Mouse (Mus musculus): Measurements from ENCODE around the gene 3300002I08Rik. TPM values are rescaled to one million over a fixed set of nuclear protein-coding genes. Genes with fewer than 3 reads are reported as not detected.
"Not testable (repeated sequence)": the region's sequence is repeated elsewhere in the genome, so short reads cannot be mapped to it uniquely, and the experiment has no call there.

Gene 3300002I08Rik
- polyA plus RNA-seq (2015; fragmentation: Nextera tagmentation; extraction: Ambion mirVana), result 4.6 TPM in 2 replicates

- peak; percentile 82 for DNase-seq (ENCODE audit: low spot score)
Measured at GRCm38 (mm10) chr2:150362113-150362877, at the start of gene 3300002I08Rik. Gene 3300002I08Rik (minus strand): TSS chr2:150362765.

DNA sequence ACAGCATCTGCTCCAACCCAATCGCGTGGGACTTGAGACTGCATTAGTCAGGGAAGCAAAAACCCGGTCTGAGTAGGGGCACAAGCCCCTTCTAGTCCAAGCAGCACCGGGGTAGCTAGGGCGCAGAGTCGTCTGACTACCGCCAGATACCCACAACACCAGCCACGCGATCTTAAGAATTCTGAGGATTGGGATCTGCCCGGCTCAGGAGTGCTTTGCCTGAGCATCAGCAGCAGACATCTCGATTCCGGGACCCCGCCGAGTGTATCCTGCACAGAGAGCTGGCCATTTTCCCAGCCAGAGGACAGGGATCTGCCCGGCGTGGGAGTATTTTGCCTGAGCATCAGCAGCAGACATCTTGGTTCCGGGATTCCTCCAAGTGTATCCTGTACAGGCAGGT lies 49.6 kb upstream of the 3300002I08Rik start:
- not testable (repeated sequence) for DNase-seq (ENCODE audit: low spot score)

DNA sequence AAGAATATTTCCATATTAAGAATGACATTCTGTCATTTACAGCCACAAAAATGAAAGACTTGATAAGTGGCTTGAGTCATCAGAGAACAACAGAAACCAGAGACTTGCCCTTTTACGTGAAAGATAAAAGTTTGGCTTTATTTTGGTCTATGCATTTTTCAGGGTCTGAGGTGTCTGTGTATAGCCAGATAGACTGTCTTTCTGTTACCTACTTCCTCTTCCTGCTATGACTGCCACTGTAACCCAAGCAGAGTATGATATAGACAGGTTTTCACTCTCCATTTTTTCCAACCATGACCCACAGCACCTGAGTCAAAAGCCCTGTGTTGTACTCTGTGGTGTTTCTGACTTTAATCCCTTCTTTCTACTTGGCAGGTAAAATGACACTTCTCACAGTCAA lies 27.6 kb upstream of the 3300002I08Rik start:
- DNase-seq (ENCODE audit: low spot score), result no peak

- not testable (repeated sequence) for DNase-seq (ENCODE audit: low spot score)
Measured at GRCm38 (mm10) chr2:150385553-150386106, 23.1 kb upstream of the 3300002I08Rik start.

GRCm38 (mm10) chr2:150362878-150363229 lies 289 bp upstream of the 3300002I08Rik start:
- no peak for DNase-seq (ENCODE audit: low spot score)

- DNase-seq (ENCODE audit: low spot score), result not testable (repeated sequence)
Measured at GRCm38 (mm10) chr2:150357136-150357535, 5.4 kb downstream of the 3300002I08Rik start.

- DNase-seq (ENCODE audit: low spot score), result no peak
Measured at GRCm38 (mm10) chr2:150323402-150323801, 39.2 kb downstream of the 3300002I08Rik start, which contains the start of gene Gm10130. Gene Gm10130 (plus strand): TSS chr2:150323702.

DNA sequence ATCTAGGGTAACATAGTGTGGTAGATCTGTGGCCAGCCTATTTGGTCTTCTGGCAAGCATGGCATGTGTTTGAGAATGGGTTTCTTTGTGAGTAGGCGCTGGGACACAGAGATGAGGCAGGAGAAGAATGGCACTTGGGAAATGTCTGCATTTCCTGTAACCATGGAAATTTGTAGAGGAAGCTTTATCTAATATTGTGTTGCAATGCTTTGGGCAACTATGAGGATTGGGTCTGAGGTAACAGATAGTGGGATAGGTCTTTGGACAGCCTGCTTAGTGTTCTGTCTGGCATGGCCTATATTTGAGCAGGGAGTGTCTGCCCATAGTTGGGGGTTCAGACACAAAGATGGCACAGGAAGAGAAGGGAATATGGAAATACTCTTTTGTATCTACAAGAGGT lies 43.6 kb downstream of the 3300002I08Rik start:
- no peak for DNase-seq (ENCODE audit: low spot score)

GRCm38 (mm10) chr2:150316140-150316539 lies 46.4 kb downstream of the 3300002I08Rik start:
- DNase-seq (ENCODE audit: low spot score), result no peak

- DNase-seq (ENCODE audit: low spot score), result peak; percentile 82
Measured at GRCm38 (mm10) chr2:150310952-150311884, 51.3 kb downstream of the 3300002I08Rik start.

DNA sequence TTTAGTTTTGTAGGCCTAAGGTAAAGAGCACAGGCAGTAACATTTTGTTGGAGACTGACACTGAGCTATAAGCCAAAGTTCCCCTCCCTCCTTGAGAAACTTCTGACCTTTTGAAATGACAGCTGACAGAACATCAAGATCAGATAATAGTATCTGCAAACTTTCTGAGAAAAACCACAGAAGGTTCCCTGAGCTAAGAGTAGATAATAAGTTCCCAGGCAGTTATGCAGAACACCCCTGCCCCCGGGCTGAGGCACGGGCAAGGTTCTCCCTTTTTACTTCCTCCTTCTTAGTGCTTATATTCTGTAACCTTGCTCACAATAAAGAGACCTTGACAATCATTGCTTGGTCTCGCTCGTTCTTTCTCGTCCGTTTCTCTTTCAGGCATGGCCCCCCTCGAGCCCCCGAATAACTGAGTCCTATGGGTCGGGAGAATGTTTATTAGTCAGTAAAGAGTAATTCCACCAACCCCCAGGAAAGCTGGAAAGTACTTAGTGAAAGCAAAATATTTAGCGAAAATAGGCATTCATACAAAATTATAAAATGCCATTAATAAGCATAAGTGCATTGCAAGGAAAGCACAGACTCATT lies 55.3 kb downstream of the 3300002I08Rik start:
- peak; percentile 11 for DNase-seq (ENCODE audit: low spot score)

GRCm38 (mm10) chr2:150299096-150299495 lies 63.5 kb downstream of the 3300002I08Rik start:
- DNase-seq (ENCODE audit: low spot score), result no peak

DNA sequence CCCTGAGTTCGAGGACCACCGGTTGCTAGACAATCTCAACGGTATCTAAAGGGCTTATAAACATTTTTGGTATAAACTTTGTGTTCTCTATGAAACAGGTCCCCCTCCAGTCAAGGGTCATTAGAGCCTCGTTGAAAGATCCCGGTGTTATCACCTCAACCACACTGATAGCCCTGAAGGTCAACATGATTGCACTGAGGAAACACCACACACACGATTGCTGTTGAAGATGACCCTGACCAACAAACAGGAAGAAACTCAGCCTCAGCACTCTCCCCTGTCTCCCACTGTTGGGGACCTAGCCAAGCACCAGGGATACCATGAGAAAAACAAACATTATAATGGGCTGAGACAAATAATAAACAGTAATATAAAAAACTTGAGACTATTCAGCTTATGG lies 68.9 kb downstream of the 3300002I08Rik start:
- no peak for DNase-seq (ENCODE audit: low spot score)

Other genes with a start within 250 kb of the 3300002I08Rik start
- gene Zfp120, start 226.1 kb downstream of the 3300002I08Rik start, polyA plus RNA-seq (2015; fragmentation: Nextera tagmentation; extraction: Ambion mirVana), result 8.5 and 9.1 TPM in 2 replicates
- gene Gm10770, start 183.1 kb downstream of the 3300002I08Rik start, polyA plus RNA-seq (2015; fragmentation: Nextera tagmentation; extraction: Ambion mirVana), result not detected in 2 replicates
- gene Gm14139, start 181.0 kb downstream of the 3300002I08Rik start, polyA plus RNA-seq (2015; fragmentation: Nextera tagmentation; extraction: Ambion mirVana), result 0.18 and 0.51 TPM in 2 replicates
- 2.7 and 2.9 TPM in 2 replicates for gene Zfp937, start 144.7 kb downstream of the 3300002I08Rik start, polyA plus RNA-seq (2015; fragmentation: Nextera tagmentation; extraction: Ambion mirVana)
- gene Gm21994, start 107.2 kb downstream of the 3300002I08Rik start, polyA plus RNA-seq (2015; fragmentation: Nextera tagmentation; extraction: Ambion mirVana), result 3.4 TPM in 2 replicates
- gene Gm14124, start 105.2 kb downstream of the 3300002I08Rik start, polyA plus RNA-seq (2015; fragmentation: Nextera tagmentation; extraction: Ambion mirVana), result 0.04 TPM in 1 of 2 replicates, not detected in the other
- 2.6 and 3.2 TPM in 2 replicates for gene Gm10130, start 39.1 kb downstream of the 3300002I08Rik start, polyA plus RNA-seq (2015; fragmentation: Nextera tagmentation; extraction: Ambion mirVana)
- 1.6 and 2.2 TPM in 2 replicates for gene Zfp442, start 88.7 kb upstream of the 3300002I08Rik start, polyA plus RNA-seq (2015; fragmentation: Nextera tagmentation; extraction: Ambion mirVana)
- gene Zfp345, start 122.3 kb upstream of the 3300002I08Rik start, polyA plus RNA-seq (2015; fragmentation: Nextera tagmentation; extraction: Ambion mirVana), result 0.28 and 0.30 TPM in 2 replicates
- 11.2 and 12.5 TPM in 2 replicates for gene Cst7, start 207.7 kb upstream of the 3300002I08Rik start, polyA plus RNA-seq (2015; fragmentation: Nextera tagmentation; extraction: Ambion mirVana)
- 36.6 and 41.1 TPM in 2 replicates for gene Apmap, start 245.8 kb upstream of the 3300002I08Rik start, polyA plus RNA-seq (2015; fragmentation: Nextera tagmentation; extraction: Ambion mirVana)

Measured in thymus, postnatal 0 days (tissue).